Mouse (Mus musculus): Measurements from ENCODE around the gene Rasl12. TPM values are rescaled to one million over a fixed set of nuclear protein-coding genes. Genes with fewer than 3 reads are reported as not detected.

Rasl12 gene
- polyA plus RNA-seq, 1 experiment from 2014 or later = 7.1 TPM

DNA sequence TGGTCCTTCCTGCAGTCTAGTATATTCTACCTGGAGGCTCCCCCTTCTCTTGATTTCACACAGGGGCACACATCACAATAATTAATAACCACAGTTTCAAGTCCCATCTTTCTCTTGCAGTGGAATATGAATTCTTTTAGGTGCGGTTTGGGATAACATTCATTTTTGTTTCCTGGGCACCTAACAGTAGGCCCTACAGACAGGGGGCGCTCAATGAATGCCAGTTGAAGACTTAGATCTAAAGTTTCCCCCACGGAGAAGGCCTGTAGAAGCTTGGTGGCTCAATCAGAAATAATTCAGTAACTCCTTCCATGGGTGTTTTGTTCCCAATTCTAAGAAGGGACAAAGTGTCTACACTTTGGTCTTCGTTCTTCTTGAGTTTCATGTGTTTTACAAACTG lies 25.9 kb upstream of the Rasl12 start:
- Histone ChIP-seq H3K4me1 (ENCODE audit: control insufficient read depth, insufficient read depth, low read length) (no peaks in the 10 kb centered on the region), H3K4me2 (ENCODE audit: low read length) (no peak overlapping the region), H3K27me3 (ENCODE audit: control insufficient read depth, insufficient read depth, low read length) (no peaks in the 10 kb centered on the region), H3K27ac (replicated peaks; ENCODE audit: low read depth, low read length) (no peak overlapping the region), H3K36me3 (ENCODE audit: control insufficient read depth, insufficient read depth, low read length) (peaks cover 30% of the 10 kb centered on the region), H3K4me3 (replicated peaks; ENCODE audit: low read depth, low read length) (no peak overlapping the region), H3K9ac (replicated peaks; ENCODE audit: low read length) (no peak overlapping the region), H3K9me3 (ENCODE audit: control insufficient read depth, low read length) (no peaks in the 10 kb centered on the region)
- ATAC-seq (ENCODE audit: low FRiP score, low TSS enrichment) (no peak), DNase-seq (peak; percentile 23)
- 85% methylated on average over 4 of the region's 4 CpGs for whole genome bisulfite sequencing

DNA sequence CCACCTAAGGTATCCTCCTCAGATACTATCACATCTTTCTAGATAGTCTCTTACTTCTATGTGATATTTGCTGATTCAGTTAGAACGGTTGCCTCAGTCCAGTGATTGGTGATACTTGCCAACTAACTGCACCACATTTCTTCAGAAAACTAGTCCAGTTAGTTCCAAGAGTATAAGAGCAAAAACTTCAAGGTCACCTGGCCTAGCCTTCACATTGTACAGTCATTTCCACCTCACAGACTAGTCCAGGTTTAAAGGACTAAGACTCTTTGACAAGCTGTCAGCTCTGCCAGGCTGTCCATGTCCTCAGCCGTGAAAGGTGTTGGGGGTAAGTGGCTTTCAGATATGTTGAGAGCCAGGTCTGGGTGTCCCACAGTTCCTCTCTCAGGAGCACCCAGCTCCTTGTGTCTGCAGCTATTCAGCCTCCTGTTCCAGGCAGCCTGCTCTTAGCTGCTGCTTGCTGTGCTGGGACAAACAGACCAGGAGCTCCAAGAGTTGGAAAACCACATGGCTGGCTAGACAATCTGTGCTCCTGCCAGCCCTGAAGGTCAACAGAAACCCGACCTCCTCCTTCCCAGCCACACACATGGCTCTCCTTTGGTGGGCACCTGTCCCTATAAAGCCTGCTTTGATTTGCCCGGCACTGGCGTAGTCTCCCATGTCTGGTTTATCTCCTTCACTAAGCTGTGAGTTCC lies 23.7 kb upstream of the Rasl12 start:
- Histone ChIP-seq H3K36me3 (ENCODE audit: control insufficient read depth, insufficient read depth, low read length) (peaks cover 25% of the 10 kb centered on the region), H3K27me3 (ENCODE audit: control insufficient read depth, insufficient read depth, low read length) (no peaks in the 10 kb centered on the region), H3K4me3 (replicated peaks; ENCODE audit: low read depth, low read length) (no peak overlapping the region), H3K27ac (replicated peaks; ENCODE audit: low read depth, low read length) (no peak overlapping the region), H3K9ac (replicated peaks; ENCODE audit: low read length) (no peak overlapping the region), H3K4me2 (ENCODE audit: low read length) (no peak overlapping the region), H3K9me3 (ENCODE audit: control insufficient read depth, low read length) (no peaks in the 10 kb centered on the region), H3K4me1 (ENCODE audit: control insufficient read depth, insufficient read depth, low read length) (no peaks in the 10 kb centered on the region)
- WGBS = 82% methylated on average over 5 of the region's 5 CpGs
- DNase-seq = no peak
- no peak for ATAC-seq (ENCODE audit: low FRiP score, low TSS enrichment)

DNA sequence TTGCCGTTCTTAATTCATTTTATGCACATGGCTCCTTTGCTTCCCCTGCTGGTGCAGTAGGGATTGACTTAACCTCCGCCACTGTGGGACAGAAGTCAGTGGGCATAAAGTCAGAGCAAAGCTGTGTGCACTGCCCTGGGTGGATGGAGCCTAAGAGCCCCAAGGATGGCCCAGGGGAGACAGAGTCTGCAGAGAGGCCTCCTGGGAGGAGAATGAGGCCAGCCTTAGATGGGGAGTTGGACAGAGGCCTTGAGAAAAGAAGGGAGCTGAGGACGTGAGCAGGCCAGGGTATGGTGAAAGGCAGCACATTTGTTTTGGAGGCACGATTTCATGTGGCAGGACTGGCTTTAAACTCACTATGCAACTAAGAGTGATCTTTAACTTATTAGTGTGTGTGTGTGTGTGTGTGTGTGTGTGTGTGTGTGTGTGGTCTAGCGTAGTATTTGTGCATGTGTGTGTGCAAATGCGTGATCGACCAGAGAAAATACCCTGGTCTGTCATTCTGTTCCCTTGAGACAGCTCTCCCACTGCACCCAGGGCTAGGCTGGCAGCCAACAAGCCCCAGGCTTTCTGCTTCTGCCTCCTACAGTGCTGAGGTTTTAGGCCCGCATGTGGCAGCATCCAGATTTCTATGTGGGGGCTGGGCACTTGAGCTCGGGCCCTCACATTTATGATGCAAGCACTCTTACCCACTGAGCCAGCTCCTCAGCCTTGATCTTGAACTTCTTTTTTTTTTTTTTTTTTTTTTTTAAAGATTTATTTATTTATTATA lies 23.0 kb upstream of the Rasl12 start:
- DNase-seq = no peak
- peaks cover 25% of the 10 kb centered on the region for H3K36me3 ChIP-seq (ENCODE audit: control insufficient read depth, insufficient read depth, low read length)
- H3K4me1 ChIP-seq (ENCODE audit: control insufficient read depth, insufficient read depth, low read length) = no peaks in the 10 kb centered on the region
- no peak overlapping the region for H3K27ac ChIP-seq (replicated peaks; ENCODE audit: low read depth, low read length)
- 85% methylated on average over 9 of the region's 9 CpGs for WGBS
- no peaks in the 10 kb centered on the region for H3K9me3 ChIP-seq (ENCODE audit: control insufficient read depth, low read length)
- no peaks in the 10 kb centered on the region for H3K27me3 ChIP-seq (ENCODE audit: control insufficient read depth, insufficient read depth, low read length)
- no peak overlapping the region for H3K9ac ChIP-seq (replicated peaks; ENCODE audit: low read length)
- no peak overlapping the region for H3K4me2 ChIP-seq (ENCODE audit: low read length)
- no peak for ATAC-seq (ENCODE audit: low FRiP score, low TSS enrichment)
- no peak overlapping the region for H3K4me3 ChIP-seq (replicated peaks; ENCODE audit: low read depth, low read length)

DNA sequence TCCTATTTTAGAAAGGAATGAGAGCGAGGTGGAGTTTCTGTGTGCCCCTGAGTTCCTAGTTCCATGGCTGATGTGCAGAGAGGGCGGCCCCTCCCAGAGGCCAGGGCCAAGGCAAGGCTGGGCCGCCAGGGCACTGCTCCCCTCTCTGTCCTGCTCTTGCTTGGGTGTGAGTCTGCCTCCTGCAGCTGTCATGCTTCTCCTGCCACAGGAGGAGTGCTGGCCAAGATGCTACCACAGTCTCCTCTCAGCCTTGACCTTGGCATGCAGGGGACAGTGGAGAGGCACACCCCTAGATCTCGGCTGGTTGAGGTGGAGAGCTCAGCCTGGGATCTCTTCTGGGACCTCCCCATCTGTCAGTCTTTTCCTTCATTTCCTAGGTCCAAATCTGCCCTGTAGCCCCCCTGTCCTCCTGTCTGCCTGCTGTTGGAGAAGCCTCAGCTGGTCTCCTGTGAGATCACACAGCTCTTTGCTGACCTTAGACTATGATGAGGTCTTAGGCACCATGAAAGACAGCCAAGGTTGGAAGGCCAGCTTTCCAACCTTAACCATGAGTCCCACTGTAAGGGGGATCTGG lies 17.2 kb upstream of the Rasl12 start:
- Histone ChIP-seq H3K4me1 (ENCODE audit: control insufficient read depth, insufficient read depth, low read length) (no peaks in the 10 kb centered on the region), H3K27ac (replicated peaks; ENCODE audit: low read depth, low read length) (no peak overlapping the region), H3K4me3 (replicated peaks; ENCODE audit: low read depth, low read length) (no peak overlapping the region), H3K4me2 (ENCODE audit: low read length) (no peak overlapping the region), H3K9ac (replicated peaks; ENCODE audit: low read length) (no peak overlapping the region), H3K36me3 (ENCODE audit: control insufficient read depth, insufficient read depth, low read length) (peaks cover 3% of the 10 kb centered on the region; the same call in 1 of the 2 replicates), H3K9me3 (ENCODE audit: control insufficient read depth, low read length) (no peaks in the 10 kb centered on the region), H3K27me3 (ENCODE audit: control insufficient read depth, insufficient read depth, low read length) (no peaks in the 10 kb centered on the region)
- DNase-seq (no peak), ATAC-seq (ENCODE audit: low FRiP score, low TSS enrichment) (no peak)
- 79% methylated on average over 4 of the region's 4 CpGs for WGBS

GRCm38 (mm10) chr9:65382031-65382750 lies 16.1 kb upstream of the Rasl12 start:
- Histone ChIP-seq H3K4me3 (replicated peaks; ENCODE audit: low read depth, low read length) (no peak overlapping the region), H3K27me3 (ENCODE audit: control insufficient read depth, insufficient read depth, low read length) (no peaks in the 10 kb centered on the region), H3K4me1 (ENCODE audit: control insufficient read depth, insufficient read depth, low read length) (no peaks in the 10 kb centered on the region), H3K9me3 (ENCODE audit: control insufficient read depth, low read length) (no peaks in the 10 kb centered on the region), H3K27ac (replicated peaks; ENCODE audit: low read depth, low read length) (no peak overlapping the region), H3K36me3 (ENCODE audit: control insufficient read depth, insufficient read depth, low read length) (no peaks in the 10 kb centered on the region), H3K4me2 (ENCODE audit: low read length) (no peak overlapping the region), H3K9ac (replicated peaks; ENCODE audit: low read length) (no peak overlapping the region)
- WGBS = 83% methylated on average over 6 of the region's 6 CpGs
- ATAC-seq (ENCODE audit: low FRiP score, low TSS enrichment) = no peak
- DNase-seq = no peak

- Histone ChIP-seq H3K4me3 (replicated peaks; ENCODE audit: low read depth, low read length) (no peak overlapping the region), H3K36me3 (ENCODE audit: control insufficient read depth, insufficient read depth, low read length) (no peaks in the 10 kb centered on the region), H3K4me2 (ENCODE audit: low read length) (no peak overlapping the region), H3K27ac (replicated peaks; ENCODE audit: low read depth, low read length) (no peak overlapping the region), H3K4me1 (ENCODE audit: control insufficient read depth, insufficient read depth, low read length) (no peaks in the 10 kb centered on the region), H3K9me3 (ENCODE audit: control insufficient read depth, low read length) (no peaks in the 10 kb centered on the region), H3K9ac (replicated peaks; ENCODE audit: low read length) (no peak overlapping the region), H3K27me3 (ENCODE audit: control insufficient read depth, insufficient read depth, low read length) (no peaks in the 10 kb centered on the region)
- ATAC-seq (ENCODE audit: low FRiP score, low TSS enrichment) (no peak), DNase-seq (no peak)
- WGBS = 58% methylated on average over 3 of the region's 3 CpGs
Measured at GRCm38 (mm10) chr9:65382751-65383097, 15.6 kb upstream of the Rasl12 start.

DNA sequence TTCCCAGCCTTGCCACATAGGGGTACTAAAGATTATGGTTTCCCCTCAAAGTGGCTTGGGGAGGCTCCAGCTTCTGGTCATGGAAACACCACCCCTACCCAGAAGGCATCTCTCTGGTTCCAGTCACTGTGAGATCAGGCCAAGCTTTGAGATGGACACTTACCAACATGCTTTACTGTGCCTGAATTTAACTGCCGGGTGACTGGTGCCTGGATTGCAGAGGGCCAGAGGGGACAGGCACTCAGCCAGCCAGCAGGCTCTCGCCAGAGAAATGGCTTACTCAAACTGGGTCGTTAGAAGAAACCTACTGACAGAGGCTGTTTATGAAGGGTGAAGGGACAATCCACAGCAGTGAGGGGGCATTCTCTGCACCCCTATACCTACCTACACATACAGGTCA lies 14.0 kb upstream of the Rasl12 start:
- Histone ChIP-seq H3K9ac (replicated peaks; ENCODE audit: low read length) (no peak overlapping the region), H3K4me3 (replicated peaks; ENCODE audit: low read depth, low read length) (no peak overlapping the region), H3K27ac (replicated peaks; ENCODE audit: low read depth, low read length) (no peak overlapping the region), H3K9me3 (ENCODE audit: control insufficient read depth, low read length) (no peaks in the 10 kb centered on the region), H3K4me2 (ENCODE audit: low read length) (no peak overlapping the region), H3K27me3 (ENCODE audit: control insufficient read depth, insufficient read depth, low read length) (peaks cover 6% of the 10 kb centered on the region; the same call in 1 of the 2 replicates), H3K36me3 (ENCODE audit: control insufficient read depth, insufficient read depth, low read length) (no peaks in the 10 kb centered on the region), H3K4me1 (ENCODE audit: control insufficient read depth, insufficient read depth, low read length) (no peaks in the 10 kb centered on the region)
- 63% methylated on average over 3 of the region's 3 CpGs for WGBS
- no peak for ATAC-seq (ENCODE audit: low FRiP score, low TSS enrichment)
- DNase-seq = no peak

DNA sequence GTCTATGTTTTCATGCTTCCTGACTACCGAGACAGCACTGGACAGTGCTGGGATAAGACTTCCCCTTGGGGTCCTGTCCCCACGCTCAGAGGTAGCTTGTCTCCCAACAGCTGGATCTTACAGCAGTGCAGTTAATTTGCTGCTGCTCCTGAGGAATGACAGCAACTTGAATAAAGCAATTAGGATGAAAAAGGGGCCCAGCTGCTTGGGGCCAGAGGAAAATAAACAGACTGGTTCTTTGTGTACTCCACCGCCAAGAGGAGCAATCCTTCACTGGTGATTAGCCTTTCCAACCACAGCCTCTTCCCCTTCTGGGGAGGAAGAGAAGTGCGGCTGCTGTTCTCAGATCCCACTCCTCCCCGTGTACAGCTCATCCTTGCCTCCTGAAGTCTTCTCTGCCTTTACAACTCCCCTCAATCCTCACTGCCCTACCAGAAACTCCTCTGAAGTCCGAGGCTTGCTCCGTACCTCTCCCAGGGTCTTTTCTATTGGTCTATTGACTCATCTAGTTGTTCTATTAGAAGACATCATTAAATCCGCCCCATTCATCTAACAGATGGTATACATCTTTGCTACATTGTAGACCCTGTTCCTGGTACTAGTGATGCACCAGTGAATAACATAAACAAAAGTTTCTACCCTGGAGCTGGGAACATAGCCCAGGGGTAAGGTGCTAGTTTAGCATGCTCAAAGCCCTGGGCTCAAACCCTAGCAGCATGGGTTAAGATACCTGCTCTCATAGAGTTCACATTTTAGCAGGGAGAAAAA lies 11.7 kb upstream of the Rasl12 start:
- ATAC-seq (ENCODE audit: low FRiP score, low TSS enrichment) (no peak), DNase-seq (no peak)
- WGBS = 46% methylated on average over 8 of the region's 8 CpGs
- no peaks in the 10 kb centered on the region for H3K9me3 ChIP-seq (ENCODE audit: control insufficient read depth, low read length)
- H3K36me3 ChIP-seq (ENCODE audit: control insufficient read depth, insufficient read depth, low read length) = no peaks in the 10 kb centered on the region
- H3K27ac ChIP-seq (replicated peaks; ENCODE audit: low read depth, low read length) = no peak overlapping the region
- H3K4me1 ChIP-seq (ENCODE audit: control insufficient read depth, insufficient read depth, low read length) = no peaks in the 10 kb centered on the region
- H3K9ac ChIP-seq (replicated peaks; ENCODE audit: low read length) = no peak overlapping the region
- H3K4me3 ChIP-seq (replicated peaks; ENCODE audit: low read depth, low read length) = no peak overlapping the region
- H3K27me3 ChIP-seq (ENCODE audit: control insufficient read depth, insufficient read depth, low read length) = peaks cover 27% of the 10 kb centered on the region
- no peak overlapping the region for H3K4me2 ChIP-seq (ENCODE audit: low read length)

Data from midbrain, embryonic 14.5 days (tissue).